Mouse (Mus musculus): ENCODE measurements at regions not wholly inside any gene's neighbourhood (a gene's known extent, or its start where the extent isn't known, plus 50 kb on each side); places are given as distances from the start of the nearest gene placed in this dataset.

- no peak for TF ChIP-seq USF1 (IDR thresholded peaks at IDR 0.05; ENCODE audit: low read depth, low read length)
- TF ChIP-seq RAD21 (IDR thresholded peaks at IDR 0.05; ENCODE audit: low read depth, low read length): no peak
- no peak for TF ChIP-seq CHD1 (IDR thresholded peaks at IDR 0.05; ENCODE audit: low read depth, low read length)
- TF ChIP-seq MAZ (IDR thresholded peaks at IDR 0.05; ENCODE audit: low read depth, low read length): no peak
- TF ChIP-seq NRF1 (IDR thresholded peaks at IDR 0.05; ENCODE audit: insufficient read depth, low read depth, low read length, poor library complexity, severe bottlenecking): no peak
- TF ChIP-seq GABPA (IDR thresholded peaks at IDR 0.05; ENCODE audit: low read depth, low read length): no peak
- TF ChIP-seq BHLHE40 (IDR thresholded peaks at IDR 0.05; ENCODE audit: borderline replicate concordance, low read depth, low read length): no peak
- no peak for TF ChIP-seq HCFC1 (IDR thresholded peaks at IDR 0.05; ENCODE audit: low read depth, low read length)
- no peak for TF ChIP-seq MYC (IDR thresholded peaks at IDR 0.05; ENCODE audit: low read depth, low read length)
- TF ChIP-seq EP300 (IDR thresholded peaks at IDR 0.05; ENCODE audit: low read depth in 1 of 2, low read length in 2 of 2): no peak
- no peak for TF ChIP-seq SIN3A (IDR thresholded peaks at IDR 0.05; ENCODE audit: low read length)
- TF ChIP-seq MAX (IDR thresholded peaks at IDR 0.05; ENCODE audit: low read length): no peak
- TF ChIP-seq POLR2AphosphoS2 (IDR thresholded peaks at IDR 0.05; ENCODE audit: low read length): no peak
- no peak overlapping the region for H3K27ac ChIP-seq (ENCODE audit: control insufficient read depth, low read depth, low read length)
- 0 out of 4 replicates have a peak, but pooled peaks cover 0 to 1% of the 10 kb centered on the region in 2 experiments for H3K27me3 ChIP-seq (ENCODE audit: control insufficient read depth in 1 of 2, insufficient read depth in 2 of 2, low read length in 2 of 2)
- H3K79me2 ChIP-seq (ENCODE audit: control insufficient read depth, insufficient read depth, low read length, poor library complexity): no peaks in the 10 kb centered on the region
- H3K36me3 ChIP-seq (ENCODE audit: control insufficient read depth in 1 of 2, insufficient read depth in 2 of 2, low read length in 2 of 2): no peaks in the 10 kb centered on the region
- no peak for DNase-seq (ENCODE audit: low read depth, low spot score)
- H3K9ac ChIP-seq (ENCODE audit: control insufficient read depth, low read depth, low read length, poor library complexity, severe bottlenecking): no peak overlapping the region
- no peak overlapping the region for H3K4me3 ChIP-seq (ENCODE audit: control insufficient read depth in 1 of 2, insufficient read depth in 1 of 2, low read depth in 2 of 2, low read length in 2 of 2)
- no peaks in the 10 kb centered on the region for H3K9me3 ChIP-seq (replicated peaks; ENCODE audit: insufficient read depth, low read length)
- H3K4me1 ChIP-seq (ENCODE audit: control insufficient read depth in 1 of 2, insufficient read depth in 2 of 2, low read length in 2 of 2): no peaks in the 10 kb centered on the region
Measured at GRCm38 (mm10) chr12:51510010-51510409, 83.1 kb upstream of the Coch start.

- TF ChIP-seq HCFC1 (IDR thresholded peaks at IDR 0.05; ENCODE audit: low read depth, low read length) (no peak), BHLHE40 (IDR thresholded peaks at IDR 0.05; ENCODE audit: borderline replicate concordance, low read depth, low read length) (no peak), KAT2A (conservative IDR thresholded peaks at IDR 0.05; ENCODE audit: low read depth, low read length) (no peak), NRF1 (IDR thresholded peaks at IDR 0.05; ENCODE audit: insufficient read depth, low read depth, low read length, poor library complexity, severe bottlenecking) (no peak), POLR2AphosphoS2 (IDR thresholded peaks at IDR 0.05; ENCODE audit: low read length) (no peak), ETS1 (IDR thresholded peaks at IDR 0.05; ENCODE audit: low read depth, low read length) (no peak), ZMIZ1 (IDR thresholded peaks at IDR 0.05; ENCODE audit: low read depth, low read length) (no peak), CTCF (IDR thresholded peaks at IDR 0.05 in 2 of 3, conservative IDR thresholded peaks at IDR 0.05 in 1 of 3; ENCODE audit: control insufficient read depth in 1 of 3, insufficient read depth in 1 of 3, low read depth in 2 of 3, low read length in 3 of 3, poor library complexity in 1 of 3, severe bottlenecking in 1 of 3) (no peak), ELF1 (IDR thresholded peaks at IDR 0.05; ENCODE audit: low read depth, low read length) (no peak), MAX (IDR thresholded peaks at IDR 0.05; ENCODE audit: low read length) (no peak), GABPA (IDR thresholded peaks at IDR 0.05; ENCODE audit: low read depth, low read length) (no peak), TCF12 (IDR thresholded peaks at IDR 0.05; ENCODE audit: low read depth, low read length) (no peak), MYB (IDR thresholded peaks at IDR 0.05; ENCODE audit: low read depth, low read length) (no peak), MYC (IDR thresholded peaks at IDR 0.05; ENCODE audit: low read depth, low read length) (no peak), EP300 (IDR thresholded peaks at IDR 0.05; ENCODE audit: low read depth in 1 of 2, low read length in 2 of 2) (no peak), USF1 (IDR thresholded peaks at IDR 0.05; ENCODE audit: low read depth, low read length) (no peak), POLR2A (IDR thresholded peaks at IDR 0.05; ENCODE audit: control insufficient read depth in 1 of 2, insufficient read depth in 1 of 2, low read depth in 1 of 2, low read length in 2 of 2, poor library complexity in 1 of 2) (no peak)
- 0 out of 4 replicates have a peak, but pooled peaks cover 0 to 1% of the 10 kb centered on the region in 2 experiments for H3K27me3 ChIP-seq (ENCODE audit: control insufficient read depth in 1 of 2, insufficient read depth in 2 of 2, low read length in 2 of 2)
Measured at GRCm38 (mm10) chr12:51516726-51517125, 76.4 kb upstream of the Coch start.

More at GRCm38 (mm10) chr12:51516726-51517125, 76.4 kb upstream of the Coch start:
- Histone ChIP-seq H3K36me3 (ENCODE audit: control insufficient read depth in 1 of 2, insufficient read depth in 2 of 2, low read length in 2 of 2) (no peaks in the 10 kb centered on the region), H3K4me3 (ENCODE audit: control insufficient read depth in 1 of 2, insufficient read depth in 1 of 2, low read depth in 2 of 2, low read length in 2 of 2) (no peak overlapping the region), H3K9me3 (replicated peaks; ENCODE audit: insufficient read depth, low read length) (no peaks in the 10 kb centered on the region), H3K4me1 (ENCODE audit: control insufficient read depth in 1 of 2, insufficient read depth in 2 of 2, low read length in 2 of 2) (no peaks in the 10 kb centered on the region), H3K27ac (ENCODE audit: control insufficient read depth, low read depth, low read length) (no peak overlapping the region), H3K79me2 (ENCODE audit: control insufficient read depth, insufficient read depth, low read length, poor library complexity) (no peaks in the 10 kb centered on the region), H3K9ac (ENCODE audit: control insufficient read depth, low read depth, low read length, poor library complexity, severe bottlenecking) (no peak overlapping the region)
- no peak for DNase-seq (ENCODE audit: low read depth, low spot score)
